Mouse (Mus musculus) intestine, embryonic 14.5 days (tissue): ENCODE data around the gene Enthd1. TPM values are rescaled to one million over a fixed set of nuclear protein-coding genes. Genes with fewer than 3 reads are reported as not detected.

Source experiments
- ATAC-seq: fragments of 200-750 bp; cut with Nextera tagmentation; replicated peaks from 2 replicates; pipeline ENCODE4 v1.8.0; 2017; ENCODE audit warnings: low read depth, moderate number of reproducible peaks, moderate TSS enrichment, moderate library complexity; ENCODE audit not compliant: low FRiP score, low TSS enrichment
- DNase-seq: peaks from one replicate; pipeline ENCODE4 v3.0.0-alpha.2; 2018; ENCODE audit warnings: low spot score
- H3K27ac ChIP-seq: fragments of 300-500 bp; sonication (generic); 2 replicates; pipeline ENCODE4 v1.5.1; 2014; ENCODE audit warnings: low read depth, mild to moderate bottlenecking, control low read depth
- H3K27me3 ChIP-seq: fragments of 300-500 bp; sonication (generic); replicated peaks from 2 replicates; pipeline ENCODE4 v1.6.1; 2014; ENCODE audit warnings: low read length, control low read depth; ENCODE audit not compliant: control insufficient read depth, insufficient read depth
- H3K36me3 ChIP-seq: fragments of 300-500 bp; sonication (generic); 2 replicates; pipeline ENCODE4 v1.6.1; 2014; ENCODE audit warnings: low read length, control low read depth; ENCODE audit not compliant: control insufficient read depth, insufficient read depth
- H3K4me1 ChIP-seq: fragments of 300-500 bp; sonication (generic); replicated peaks from 2 replicates; pipeline ENCODE4 v1.6.1; 2014; ENCODE audit warnings: low read length, control low read depth, mixed read lengths; ENCODE audit not compliant: control insufficient read depth, insufficient read depth
- H3K4me2 ChIP-seq: fragments of 300-500 bp; sonication (generic); 2 replicates; pipeline ENCODE4 v1.6.1; 2014; ENCODE audit warnings: low read length
- H3K4me3 ChIP-seq: fragments of 300-500 bp; sonication (generic); 2 replicates; pipeline ENCODE4 v1.5.1; 2014; ENCODE audit warnings: low read depth, low read length, control low read depth, mixed read lengths
- H3K9ac ChIP-seq: fragments of 300-500 bp; sonication (generic); 2 replicates; pipeline ENCODE4 v1.6.1; 2014; ENCODE audit warnings: mild to moderate bottlenecking, low read length
- H3K9me3 ChIP-seq: fragments of 300-500 bp; sonication (generic); 2 replicates; pipeline ENCODE4 v1.6.1; 2016; ENCODE audit warnings: low read length, control low read depth; ENCODE audit not compliant: control insufficient read depth
- WGBS: fragments of 180-500 bp; shearing (Covaris S2); extraction: QIAGEN DNeasy Blood & Tissue Kit; methylation state at CpG from one replicate; pipeline ENCODE4 v1.1.7; 2014; 5-methylcytosine and 5-hydroxymethylcytosine counted together
- polyA plus RNA-seq: library from polyadenylated mRNA; unstranded; fragments of >200 nt; fragmentation: Nextera tagmentation; extraction: Ambion mirVana; gene quantifications from 2 replicates; pipeline ENCODE4 v1.2.1, GENCODE M21; 2014

Enthd1 gene
- polyA plus RNA-seq, 1 experiment from 2014 or later: not detected

DNA sequence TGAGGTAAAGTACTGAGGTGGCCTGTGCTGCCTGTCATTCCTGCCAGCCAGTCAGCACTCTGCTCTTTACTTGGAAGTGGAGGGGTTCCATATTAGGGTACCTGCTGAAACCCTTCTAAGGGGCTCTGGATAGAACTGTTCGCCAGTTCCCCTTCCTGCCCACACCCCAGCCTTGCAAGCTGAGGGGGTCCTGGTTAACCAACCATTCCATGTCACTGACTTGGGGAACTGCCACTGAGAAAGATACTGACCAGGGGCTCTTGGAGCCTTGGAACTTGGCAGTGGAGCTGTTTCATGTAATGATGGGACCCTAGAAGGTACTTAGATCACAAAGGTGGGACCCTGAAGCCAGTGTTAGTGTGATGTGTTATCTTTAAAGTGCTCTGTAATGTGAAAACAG lies 5.3 kb upstream of the Enthd1 start:
- no peak overlapping the region for H3K9ac ChIP-seq
- 89% methylated on average over 1 of the region's 1 CpGs for WGBS
- H3K27ac ChIP-seq: no peak overlapping the region
- DNase-seq (no peak), ATAC-seq (no peak)
- H3K36me3 ChIP-seq: no peaks in the 10 kb centered on the region
- no peak overlapping the region for H3K4me3 ChIP-seq
- no peaks in the 10 kb centered on the region for H3K9me3 ChIP-seq
- H3K27me3 ChIP-seq: no peaks in the 10 kb centered on the region
- peaks cover 6% of the 10 kb centered on the region; the same call in 1 of the 2 replicates for H3K4me1 ChIP-seq
- no peak overlapping the region for H3K4me2 ChIP-seq

GRCm38 (mm10) chr15:80569205-80569604 lies 4.2 kb upstream of the Enthd1 start:
- Histone ChIP-seq H3K9ac (no peak overlapping the region), H3K4me3 (no peak overlapping the region), H3K36me3 (no peaks in the 10 kb centered on the region), H3K27me3 (no peaks in the 10 kb centered on the region), H3K4me2 (no peak overlapping the region), H3K27ac (no peak overlapping the region), H3K4me1 (peaks cover 6% of the 10 kb centered on the region; the same call in 1 of the 2 replicates), H3K9me3 (no peaks in the 10 kb centered on the region)
- WGBS: 75% methylated on average over 7 of the region's 7 CpGs
- DNase-seq: no peak
- ATAC-seq: no peak

GRCm38 (mm10) chr15:80567731-80568130 lies 2.8 kb upstream of the Enthd1 start:
- 58% methylated on average over 4 of the region's 4 CpGs for WGBS
- H3K9me3 ChIP-seq: no peaks in the 10 kb centered on the region
- no peak overlapping the region for H3K4me2 ChIP-seq
- DNase-seq: no peak
- H3K9ac ChIP-seq: no peak overlapping the region
- H3K27ac ChIP-seq: no peak overlapping the region
- no peak overlapping the region for H3K4me3 ChIP-seq
- no peak for ATAC-seq
- H3K36me3 ChIP-seq: no peaks in the 10 kb centered on the region
- H3K4me1 ChIP-seq: peaks cover 6% of the 10 kb centered on the region; the same call in 1 of the 2 replicates
- H3K27me3 ChIP-seq: no peaks in the 10 kb centered on the region

DNA sequence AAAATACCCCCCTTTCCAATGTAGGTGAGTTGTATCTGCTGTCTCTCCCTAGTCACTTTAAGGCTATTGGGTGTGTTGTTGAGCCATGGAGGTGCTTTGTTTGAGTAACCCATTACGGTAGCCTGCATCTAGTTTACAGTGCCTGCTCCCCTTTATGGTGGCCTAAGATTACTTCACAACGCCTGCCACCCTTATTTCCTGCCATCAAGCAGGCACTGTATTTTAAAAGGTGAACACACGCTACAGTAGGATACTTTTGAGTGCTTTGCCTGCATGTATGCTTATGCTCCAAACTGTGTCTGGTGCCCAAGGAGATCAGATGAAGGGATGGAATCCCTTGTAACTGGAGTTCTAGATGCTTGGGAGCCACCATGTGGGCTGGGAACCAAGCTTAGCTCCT lies 2.2 kb upstream of the Enthd1 start:
- Histone ChIP-seq H3K36me3 (no peaks in the 10 kb centered on the region), H3K9me3 (no peaks in the 10 kb centered on the region), H3K27ac (no peak overlapping the region), H3K4me1 (peaks cover 6% of the 10 kb centered on the region; the same call in 1 of the 2 replicates), H3K4me3 (no peak overlapping the region), H3K9ac (no peak overlapping the region), H3K27me3 (no peaks in the 10 kb centered on the region), H3K4me2 (no peak overlapping the region)
- WGBS: 82% methylated on average over 3 of the region's 3 CpGs
- ATAC-seq (no peak), DNase-seq (no peak)

GRCm38 (mm10) chr15:80566696-80567095 lies 1.7 kb upstream of the Enthd1 start:
- Histone ChIP-seq H3K27ac (no peak overlapping the region), H3K27me3 (no peaks in the 10 kb centered on the region), H3K9me3 (no peaks in the 10 kb centered on the region), H3K4me1 (peaks cover 6% of the 10 kb centered on the region; the same call in 1 of the 2 replicates), H3K36me3 (no peaks in the 10 kb centered on the region), H3K4me3 (no peak overlapping the region), H3K9ac (no peak overlapping the region), H3K4me2 (no peak overlapping the region)
- WGBS: 93% methylated on average over 6 of the region's 6 CpGs
- DNase-seq: no peak
- ATAC-seq: no peak

DNA sequence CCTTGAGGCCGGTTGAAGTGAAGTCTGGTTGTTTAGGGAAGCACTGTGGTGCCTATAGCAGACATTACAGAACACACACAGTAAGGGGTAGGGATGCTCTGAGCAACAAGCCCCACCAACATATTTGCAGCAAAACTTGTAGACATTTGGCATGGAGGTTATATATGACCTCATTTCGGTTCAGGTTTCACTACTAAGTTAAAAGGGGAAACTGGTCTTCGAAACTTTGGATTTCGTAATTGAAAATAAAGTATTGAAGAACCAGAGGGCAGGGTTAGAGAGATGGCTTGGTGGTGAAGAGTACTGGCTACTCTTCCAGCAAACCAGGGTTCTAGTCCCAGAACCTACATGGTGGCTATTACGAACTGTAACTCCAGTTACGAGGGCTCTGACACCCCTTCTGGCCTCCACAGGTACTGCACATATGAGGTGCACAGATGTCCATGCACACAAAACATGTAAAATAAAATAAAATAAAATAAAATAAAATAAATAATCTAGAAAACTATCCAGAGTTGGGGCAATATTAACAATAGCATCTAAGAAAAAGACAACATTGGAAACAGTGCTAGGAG lies 1.2 kb downstream of the Enthd1 start:
- 87% methylated on average over 6 of the region's 6 CpGs for WGBS
- Histone ChIP-seq H3K9ac (no peak overlapping the region), H3K4me1 (peaks cover 6% of the 10 kb centered on the region; the same call in 1 of the 2 replicates), H3K4me3 (no peak overlapping the region), H3K27ac (no peak overlapping the region), H3K36me3 (no peaks in the 10 kb centered on the region), H3K4me2 (no peak overlapping the region), H3K27me3 (no peaks in the 10 kb centered on the region), H3K9me3 (no peaks in the 10 kb centered on the region)
- no peak for ATAC-seq
- DNase-seq: no peak

GRCm38 (mm10) chr15:80562446-80562845 lies 2.5 kb downstream of the Enthd1 start:
- H3K9ac ChIP-seq: no peak overlapping the region
- WGBS: 83% methylated on average over 3 of the region's 3 CpGs
- no peak for ATAC-seq
- no peaks in the 10 kb centered on the region for H3K27me3 ChIP-seq
- no peaks in the 10 kb centered on the region for H3K36me3 ChIP-seq
- no peak overlapping the region for H3K4me3 ChIP-seq
- no peak overlapping the region for H3K27ac ChIP-seq
- DNase-seq: no peak
- no peaks in the 10 kb centered on the region for H3K9me3 ChIP-seq
- no peak overlapping the region for H3K4me2 ChIP-seq
- no peaks in the 10 kb centered on the region for H3K4me1 ChIP-seq

GRCm38 (mm10) chr15:80560646-80561580 lies 4.0 kb downstream of the Enthd1 start:
- Histone ChIP-seq H3K4me1 (no peaks in the 10 kb centered on the region), H3K27me3 (no peaks in the 10 kb centered on the region), H3K4me2 (no peak overlapping the region), H3K9me3 (no peaks in the 10 kb centered on the region), H3K4me3 (no peak overlapping the region), H3K27ac (no peak overlapping the region), H3K9ac (no peak overlapping the region), H3K36me3 (no peaks in the 10 kb centered on the region)
- ATAC-seq (no peak), DNase-seq (no peak)
- WGBS: 58% methylated on average over 15 of the region's 15 CpGs
